Mouse (Mus musculus) liver (tissue): ENCODE measurements around the gene Riok2.
A peak's percentile ranks its signal among the peaks of the same experiment; 100 is the strongest.
"Not testable (repeated sequence)": the region's sequence is repeated elsewhere in the genome, so short reads cannot be mapped to it uniquely, and the experiment has no call there.

ENCODE experiments used
- DNase-seq: peaks from one replicate; pipeline ENCODE4 v3.0.0-alpha.2; 2020; ENCODE audit warnings: mixed read lengths

Riok2 gene

DNA sequence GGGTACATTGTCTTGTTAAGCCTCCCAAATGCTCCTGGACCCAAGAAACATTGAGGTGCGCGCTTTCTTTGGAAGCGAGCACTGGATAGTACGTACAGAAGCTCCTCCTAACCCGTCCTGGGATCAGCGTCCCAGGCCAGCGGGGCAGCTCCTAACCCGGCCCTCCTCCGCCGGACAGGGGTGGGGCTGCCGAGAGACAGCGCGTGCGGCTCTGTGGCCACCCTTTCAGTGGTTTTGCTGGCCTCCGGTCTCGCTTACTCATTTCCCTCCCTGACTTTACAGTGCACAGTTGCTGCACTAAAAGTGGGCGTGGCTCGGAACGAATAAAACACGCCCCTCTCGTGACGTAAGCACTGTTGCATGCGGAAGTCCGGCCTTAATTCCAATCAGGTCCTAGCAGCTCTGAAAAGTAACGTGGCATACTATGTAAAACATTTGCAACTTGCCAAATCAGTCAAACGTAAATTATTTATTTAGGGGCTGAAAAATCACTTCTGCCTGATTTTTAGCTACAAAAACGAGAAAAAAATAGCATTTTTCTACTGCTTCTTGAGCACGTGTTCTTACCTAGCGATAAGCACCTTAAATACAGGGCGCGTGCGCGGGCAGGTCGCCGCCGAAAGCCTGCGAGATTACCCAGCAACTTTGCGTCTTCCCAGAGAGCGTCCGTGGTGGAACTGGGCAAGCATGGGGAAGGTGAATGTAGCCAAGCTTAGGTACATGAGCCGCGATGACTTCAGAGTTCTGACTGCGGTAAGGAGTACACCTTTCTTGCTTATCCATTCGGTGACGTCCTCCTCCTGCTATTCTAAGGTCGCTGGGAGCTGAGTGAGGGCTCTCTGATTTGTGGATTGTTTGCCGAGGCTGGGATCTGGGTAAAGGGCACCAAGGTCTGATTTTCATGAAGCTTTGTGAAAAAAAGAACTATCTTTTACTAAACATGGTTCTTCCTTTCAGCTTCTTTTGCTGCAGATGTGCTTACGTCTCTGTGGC, at the start of gene Riok2:
TSS of gene Riok2 (plus strand) at position 392 of the 993 bp plus-strand sequence.
- DNase-seq, result peak; percentile 95

DNA sequence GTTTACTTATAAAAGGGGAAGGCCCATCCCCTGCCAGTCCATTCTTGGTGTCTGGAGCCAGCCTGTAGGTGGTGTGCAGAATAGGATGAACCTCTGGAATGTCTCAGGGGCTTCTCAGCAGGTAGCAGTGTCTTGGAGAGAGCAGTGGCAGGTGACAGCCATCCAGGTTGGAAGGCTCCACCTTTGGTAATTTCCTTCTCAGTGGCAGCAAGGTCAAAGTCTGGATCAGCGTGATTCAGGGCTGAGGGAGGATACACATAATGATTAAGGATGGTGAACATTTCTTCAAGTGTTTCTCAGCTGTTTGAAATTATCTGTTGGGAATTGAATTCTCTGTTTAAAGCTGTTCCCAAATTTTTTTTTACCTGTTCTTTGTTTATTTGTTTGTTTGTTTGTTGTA, 48.1 kb upstream of the Riok2 start:
- DNase-seq, result not testable (repeated sequence)

DNA sequence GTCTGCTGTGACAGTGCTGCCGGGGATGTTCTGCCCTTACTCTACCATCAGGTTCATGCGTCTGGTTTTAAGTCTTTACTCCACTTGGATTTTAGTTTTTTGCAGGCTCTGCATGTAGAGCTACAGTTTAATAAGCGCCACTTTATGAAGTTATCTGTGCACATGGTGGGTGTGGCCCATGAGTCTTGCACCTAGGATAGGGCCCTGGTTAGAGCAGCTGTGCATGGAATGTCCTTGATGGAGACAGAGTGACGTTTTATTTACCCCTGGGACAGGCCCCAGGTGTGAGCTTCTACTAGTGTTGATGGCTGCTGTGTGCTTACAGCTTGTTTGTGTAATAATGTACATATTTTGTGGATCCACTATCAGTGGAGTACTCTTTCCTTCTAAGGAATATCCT, 47.5 kb upstream of the Riok2 start:
- DNase-seq, result no peak

DNA sequence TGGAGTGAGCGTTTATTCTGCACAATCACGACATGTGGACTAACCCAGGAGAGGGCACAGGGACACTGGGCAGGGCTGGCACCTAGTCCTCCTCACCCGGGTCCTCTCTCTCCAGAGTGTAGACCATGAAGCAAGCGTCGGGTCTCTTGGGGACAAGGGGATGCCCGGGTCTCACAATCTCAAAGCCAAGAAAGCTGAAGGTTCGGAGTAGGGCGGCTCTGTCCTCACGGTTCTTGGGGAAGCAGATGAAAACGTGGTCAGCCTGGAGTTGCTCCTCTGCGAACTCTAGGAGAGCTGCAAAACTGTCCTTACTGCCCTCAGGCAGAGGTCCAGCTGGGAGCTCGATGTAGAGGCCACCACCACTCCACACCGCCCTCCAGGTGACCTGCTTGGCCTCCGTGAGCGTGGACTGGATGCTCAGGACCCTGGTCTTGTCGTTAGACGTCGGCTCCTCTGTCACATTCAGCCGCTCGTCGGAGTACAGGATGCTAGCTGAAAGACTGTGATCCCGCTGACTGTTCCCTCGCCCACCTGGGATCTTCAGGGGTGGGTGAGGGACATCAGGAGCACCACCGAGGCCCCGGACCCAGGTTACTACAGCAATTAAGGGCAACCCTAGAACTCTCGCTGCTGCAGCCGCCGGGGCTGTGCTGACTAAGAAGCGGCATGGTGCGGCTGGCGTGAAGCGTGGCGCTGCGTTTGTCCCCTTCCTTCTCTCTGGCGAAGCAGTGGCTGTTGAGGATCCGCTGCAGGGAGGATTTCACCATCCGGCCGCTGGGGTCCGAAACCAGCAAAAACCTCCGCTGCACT, 28.5 kb upstream of the Riok2 start:
- DNase-seq, result not testable (repeated sequence)

DNA sequence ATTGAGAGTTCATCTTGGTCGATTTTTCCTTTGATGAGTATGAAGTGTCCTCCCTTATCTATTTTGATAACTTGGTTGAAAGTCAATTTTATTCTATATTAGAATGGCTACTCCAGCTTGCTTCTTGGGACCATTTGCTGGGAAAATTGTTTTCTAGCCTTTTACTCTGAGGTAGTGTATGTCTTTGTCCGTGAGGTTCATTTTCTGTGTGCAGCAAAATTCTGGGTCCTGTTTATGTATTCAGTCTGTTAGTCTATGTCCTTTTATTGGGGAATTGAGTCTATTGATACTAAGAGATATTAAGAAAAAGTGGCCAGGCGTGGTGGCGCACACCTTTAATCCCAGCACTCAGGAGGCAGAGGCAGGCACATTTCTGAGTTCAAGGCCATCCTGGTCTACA, 27.8 kb upstream of the Riok2 start:
- DNase-seq, result not testable (repeated sequence)

DNA sequence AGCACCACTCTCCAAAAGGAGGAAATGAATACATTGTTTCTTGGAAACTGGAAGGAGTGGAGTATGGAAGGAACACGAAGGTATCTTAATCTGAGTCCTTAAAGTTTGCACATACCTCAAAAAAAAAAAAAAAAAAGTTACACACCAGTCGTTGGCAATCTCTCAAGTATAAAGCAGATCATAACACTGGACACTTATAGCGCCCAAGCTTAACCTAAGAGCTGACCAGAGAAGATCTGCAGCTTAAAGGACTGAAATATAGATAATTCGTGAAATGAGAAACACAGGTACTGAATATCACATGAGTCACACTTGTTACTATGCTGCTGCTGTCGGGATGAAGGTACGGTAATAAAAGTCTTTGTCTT, 575 bp upstream of the Riok2 start:
- DNase-seq, result no peak

DNA sequence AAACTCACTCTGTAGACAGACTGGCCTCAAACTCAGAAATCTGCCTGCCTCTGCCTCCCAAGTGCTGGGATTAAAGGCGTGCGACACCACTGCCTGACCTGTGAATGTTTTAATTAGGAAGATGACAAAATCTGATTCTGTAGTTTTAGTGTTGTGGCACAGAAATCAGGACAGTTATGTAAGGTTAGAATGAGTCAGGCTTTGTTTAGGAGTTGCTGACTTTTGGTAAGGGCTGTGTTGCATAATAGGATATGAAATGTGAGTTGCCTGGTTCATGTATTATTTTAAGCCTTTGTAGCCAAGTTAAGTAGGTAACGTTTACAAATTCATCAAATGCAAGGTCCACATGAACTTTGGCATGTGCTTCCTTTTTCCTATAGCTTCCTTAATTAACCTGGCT, 1.5 kb downstream of the Riok2 start:
- no peak for DNase-seq

DNA sequence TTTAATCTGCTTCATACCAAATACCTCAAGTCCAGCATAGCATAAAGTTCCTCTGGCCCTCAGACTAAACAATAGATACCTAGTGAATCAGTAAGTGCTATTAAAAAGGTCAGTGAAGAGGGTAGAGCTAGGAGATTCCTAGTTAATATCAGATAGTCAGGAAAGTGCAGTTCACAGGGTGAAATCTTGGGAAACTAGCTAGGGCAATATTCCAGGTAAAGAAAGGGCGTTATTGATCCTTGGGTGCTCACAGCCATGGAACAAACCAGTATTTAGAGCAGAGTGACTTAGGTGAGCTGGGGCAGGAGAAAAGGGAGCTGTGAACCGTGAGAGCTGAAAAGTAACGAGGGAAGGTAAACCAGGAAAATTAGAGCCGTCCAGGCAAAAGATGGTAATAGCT, 9.6 kb downstream of the Riok2 start:
- DNase-seq, result no peak

DNA sequence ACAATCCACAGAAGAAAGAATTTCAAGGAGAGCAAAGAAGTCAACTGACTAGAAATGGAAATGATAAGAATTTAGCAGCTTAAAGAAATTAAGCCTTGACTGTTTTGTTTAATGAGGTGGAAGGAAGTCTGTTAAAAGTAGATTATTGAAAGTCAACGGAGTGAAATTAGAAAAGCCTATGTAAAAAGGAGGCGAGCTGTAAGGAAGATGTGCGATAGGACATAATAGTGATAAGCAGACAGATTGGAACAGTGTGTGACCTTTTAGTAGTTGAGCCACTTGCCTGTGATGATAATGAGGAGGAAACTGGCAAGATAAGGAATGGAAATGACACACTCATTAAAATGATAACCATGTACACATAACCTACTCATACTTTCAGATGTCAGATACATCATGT, 10.4 kb downstream of the Riok2 start:
- DNase-seq, result no peak

DNA sequence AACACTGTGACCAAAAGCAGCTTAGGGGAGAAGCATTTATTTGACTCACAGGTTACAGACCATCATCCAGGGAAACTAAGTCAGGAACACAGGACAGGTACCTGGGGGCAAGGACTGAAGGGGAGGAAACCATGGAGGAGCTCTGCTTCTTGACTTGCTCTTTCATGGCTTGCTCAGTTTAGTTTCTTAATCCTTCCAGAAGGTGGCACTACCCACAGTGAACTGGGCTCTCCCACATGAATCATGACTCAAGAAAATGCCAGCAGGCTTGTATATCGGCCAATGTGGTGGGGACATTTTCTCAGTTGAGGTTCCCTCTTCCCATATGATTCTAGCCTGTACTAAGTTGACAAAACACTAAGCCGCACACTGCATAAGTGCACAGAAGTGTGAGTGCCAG, 12.0 kb downstream of the Riok2 start:
- DNase-seq, result no peak

DNA sequence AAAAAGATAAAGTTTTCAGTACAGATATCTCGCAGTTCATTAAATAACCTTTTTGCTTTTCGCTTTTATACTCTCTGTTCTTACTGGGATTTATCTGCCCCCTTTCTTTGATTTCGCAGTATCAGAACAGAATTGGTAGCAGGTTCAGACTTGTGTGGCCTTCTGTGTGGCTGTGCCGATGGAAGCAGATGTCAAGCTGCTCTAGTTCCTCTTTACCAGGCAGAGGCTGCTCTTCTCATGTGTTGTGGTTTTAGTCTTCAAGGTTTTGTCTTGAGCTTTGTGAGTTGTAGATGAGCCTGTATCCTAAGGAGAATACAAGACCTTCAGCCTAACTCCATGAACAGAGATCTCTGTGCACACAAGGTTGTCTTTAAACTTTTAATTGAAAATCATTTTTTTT, 17.7 kb downstream of the Riok2 start:
- no peak for DNase-seq

DNA sequence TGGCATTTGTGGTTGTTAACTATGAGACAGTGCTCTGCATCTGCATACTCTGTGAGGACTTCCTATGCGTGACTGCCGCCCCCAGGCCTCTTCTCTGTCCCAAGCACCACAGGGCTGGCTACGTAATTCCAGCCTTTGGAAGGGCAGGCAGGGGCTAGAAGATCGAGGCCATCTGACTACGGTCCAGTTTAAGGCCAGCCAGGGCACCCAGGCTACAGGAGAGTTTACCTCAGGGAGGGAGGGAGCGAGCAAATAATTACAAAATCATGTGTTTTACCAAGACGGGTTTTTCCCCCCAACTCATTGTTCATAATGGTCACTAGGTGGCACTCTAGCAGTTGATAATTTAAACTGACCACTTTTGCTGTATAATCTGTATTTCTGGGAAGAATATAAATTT, 18.8 kb downstream of the Riok2 start:
- no peak for DNase-seq

DNA sequence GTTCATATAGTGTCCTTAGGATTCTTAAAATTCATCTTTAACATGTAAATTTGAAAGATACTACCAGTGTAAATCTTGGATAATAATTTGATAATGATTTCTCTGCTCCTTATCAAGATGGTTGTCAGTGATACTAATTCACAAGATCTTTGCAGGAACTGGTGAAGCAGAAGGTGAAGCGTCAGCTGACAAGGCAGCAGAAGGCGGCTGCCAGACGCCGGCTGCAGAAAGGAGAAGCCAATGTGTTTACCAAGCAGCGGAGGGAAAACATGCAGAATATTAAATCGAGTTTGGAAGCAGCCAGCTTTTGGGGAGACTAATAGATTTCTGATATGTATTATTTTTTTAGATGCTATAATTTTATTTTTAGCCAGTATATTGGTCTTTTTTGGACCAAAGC, 19.2 kb downstream of the Riok2 start:
- DNase-seq, result no peak

DNA sequence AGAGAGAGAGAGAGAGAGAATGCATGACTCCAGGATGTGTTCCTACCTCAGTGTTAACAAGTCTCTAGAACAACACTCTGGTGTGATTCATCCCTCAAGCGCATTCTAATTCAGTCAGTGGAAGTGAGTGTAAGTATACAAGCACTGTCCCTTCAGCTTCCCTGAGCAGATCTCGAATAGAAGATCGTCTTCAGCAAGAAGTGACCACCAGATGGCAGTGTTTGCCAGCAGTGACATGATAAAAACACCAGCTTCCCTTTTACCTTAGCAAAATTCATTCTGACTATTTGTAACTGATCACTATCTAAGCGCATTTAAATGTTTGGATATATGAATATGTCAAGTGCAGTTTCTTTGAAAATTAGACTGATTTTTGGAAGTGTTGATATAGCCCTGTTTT, 20.2 kb downstream of the Riok2 start:
- DNase-seq, result peak; percentile 69

DNA sequence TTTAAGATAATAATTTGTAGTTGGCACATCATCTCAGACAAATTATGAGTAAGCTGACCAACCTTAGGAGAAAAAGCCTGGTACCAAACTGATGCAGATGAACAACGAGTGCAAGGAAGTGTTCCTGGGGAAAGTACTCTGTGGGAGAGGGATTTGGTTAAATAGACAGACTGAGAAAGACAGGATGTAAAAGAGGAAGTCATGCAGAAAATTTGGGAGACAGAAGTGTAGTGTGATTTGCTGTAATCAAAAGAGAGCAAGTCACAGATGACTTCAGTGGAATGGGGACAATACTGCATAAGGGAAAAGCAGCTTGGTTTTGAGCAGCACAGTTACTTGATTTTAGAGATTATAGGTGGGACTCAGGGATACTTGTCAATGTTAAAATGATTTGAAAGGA, 22.8 kb downstream of the Riok2 start:
- DNase-seq, result no peak

DNA sequence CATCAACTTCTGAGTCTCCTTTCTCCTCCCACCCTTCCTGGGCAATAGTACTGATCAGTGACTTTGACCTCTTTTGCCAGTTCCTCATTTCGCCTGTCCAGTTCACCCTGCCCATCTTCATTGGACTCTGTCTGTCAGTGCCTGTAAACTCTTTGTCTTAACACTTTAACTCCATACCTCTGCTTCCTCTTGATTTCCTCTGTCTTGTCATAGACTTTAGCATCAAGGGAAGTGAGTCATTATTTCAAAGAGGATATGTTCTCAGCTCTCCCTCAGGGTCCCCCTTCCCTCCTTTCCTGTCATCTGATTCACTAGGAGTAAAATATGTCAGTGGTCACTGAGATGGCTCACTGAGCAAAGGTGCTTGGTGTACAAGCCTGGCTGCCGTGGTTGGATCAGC, 24.6 kb downstream of the Riok2 start:
- no peak for DNase-seq

DNA sequence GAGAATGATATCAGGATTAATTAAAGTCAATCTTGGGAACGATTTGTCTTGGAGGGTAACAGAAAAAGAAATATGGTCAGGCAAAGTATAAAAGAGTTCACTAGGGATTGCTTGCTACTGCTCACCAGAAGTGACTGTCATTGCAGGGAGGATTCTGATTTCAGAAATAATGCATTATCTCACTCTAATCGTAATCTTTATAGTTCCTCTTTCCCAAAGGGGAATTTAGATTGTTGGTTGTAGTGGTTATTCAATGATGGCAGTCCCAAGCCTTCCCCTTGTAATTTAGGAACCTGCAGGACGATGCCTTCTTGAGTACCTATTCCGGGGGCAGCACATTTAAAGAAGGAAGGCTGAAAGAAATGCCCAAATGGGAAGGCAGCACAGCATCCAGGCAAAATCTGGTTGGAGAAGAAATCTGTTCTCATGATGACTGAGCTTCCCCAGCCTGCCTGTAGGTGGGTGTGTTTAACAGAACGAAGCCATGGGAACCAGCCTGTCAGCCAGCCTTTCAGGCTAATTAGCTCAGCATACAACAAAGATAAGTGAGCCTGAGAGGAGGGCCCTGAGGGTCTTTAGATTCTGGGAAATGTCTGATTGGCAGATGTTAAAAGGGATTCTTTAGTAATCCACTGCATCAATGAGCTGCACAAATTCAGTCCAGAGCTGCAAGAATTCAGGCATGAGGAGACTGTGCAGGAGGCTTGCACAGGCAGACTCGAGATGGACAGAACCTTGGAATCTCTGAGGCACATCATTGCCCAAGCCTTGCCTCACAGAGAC, 28.3 kb downstream of the Riok2 start, which contains the start of gene Lix1:
TSS of gene Lix1 (plus strand) at position 451 of the 783 bp plus-strand sequence.
- peak; percentile 22 for DNase-seq

DNA sequence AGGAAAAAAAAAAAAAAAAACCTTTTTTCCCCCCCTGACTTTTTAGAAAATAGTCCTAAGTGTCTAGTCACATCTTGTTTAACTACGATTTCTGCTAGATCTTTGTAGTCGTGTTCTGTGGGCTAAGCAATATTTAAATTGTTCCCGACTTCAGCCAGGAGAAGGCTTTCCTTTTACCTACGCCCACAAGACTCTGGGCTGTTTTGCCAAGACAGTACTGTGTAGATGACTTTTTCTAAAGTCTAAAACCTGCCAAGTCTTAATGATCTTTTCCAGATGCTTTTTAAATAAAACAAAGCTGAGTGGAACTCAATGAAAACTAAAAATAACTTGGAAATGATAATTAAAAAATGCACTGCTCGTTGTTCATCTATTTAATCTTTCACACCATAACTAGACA, 28.9 kb downstream of the Riok2 start:
- no peak for DNase-seq

DNA sequence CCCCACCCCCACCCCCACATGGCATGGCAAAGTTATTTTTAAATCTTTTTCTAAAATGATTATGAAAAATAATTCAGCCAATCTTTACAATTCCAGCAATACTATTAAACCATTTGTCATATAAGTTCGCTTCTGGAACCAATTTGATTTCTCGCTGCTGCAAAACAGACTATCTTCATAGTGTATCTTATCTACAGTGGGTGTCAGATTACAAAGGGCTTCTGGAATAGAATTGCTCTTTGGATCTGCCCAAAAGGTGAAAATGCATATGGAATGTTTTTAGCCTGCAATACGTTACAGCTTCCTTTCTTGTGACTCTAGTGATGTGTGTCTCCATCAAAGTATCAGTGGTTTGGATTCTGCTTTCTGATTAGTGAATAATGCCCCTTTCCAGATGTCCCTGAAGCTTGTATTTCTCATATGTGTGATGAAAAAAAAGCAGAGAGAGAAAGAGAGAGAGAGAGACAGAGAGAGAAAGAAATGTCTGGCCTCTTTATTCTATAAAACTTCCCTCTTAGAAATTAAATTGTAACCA, 29.5 kb downstream of the Riok2 start:
- no peak for DNase-seq

DNA sequence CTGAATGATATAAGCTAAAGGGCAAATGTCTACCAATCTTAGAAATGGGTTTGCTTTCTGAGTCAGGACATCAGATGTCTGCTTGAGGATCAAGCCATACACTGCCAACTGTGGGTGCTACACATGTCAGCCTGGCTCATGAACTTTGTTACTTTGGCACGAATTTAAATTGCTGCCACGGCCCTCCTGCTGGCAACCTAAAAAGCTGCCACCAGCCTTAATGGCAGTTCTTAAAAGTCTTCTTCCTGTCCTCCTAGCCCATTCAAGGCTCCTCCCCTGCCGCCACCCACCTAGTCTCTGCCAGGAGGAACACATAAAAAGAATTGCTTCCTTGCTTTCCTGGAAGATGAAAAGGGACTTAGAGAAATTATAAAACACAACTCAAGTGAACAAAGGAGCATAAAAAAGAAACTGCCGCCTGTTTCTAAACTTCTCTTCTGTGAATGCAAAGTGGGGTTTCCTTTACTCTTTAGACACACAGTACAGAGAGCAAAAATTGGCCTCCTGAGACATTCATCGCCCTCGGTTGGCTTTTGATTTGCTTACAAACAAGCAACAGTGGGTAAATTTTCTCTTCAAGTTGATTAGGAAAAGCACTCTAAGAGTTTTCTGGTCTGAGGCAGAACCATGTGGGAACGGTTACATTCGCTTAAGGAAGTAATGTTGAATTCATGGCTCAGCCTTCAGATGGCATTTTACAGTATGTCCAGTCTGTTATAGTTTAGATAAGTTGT, 30.9 kb downstream of the Riok2 start:
- no peak for DNase-seq

DNA sequence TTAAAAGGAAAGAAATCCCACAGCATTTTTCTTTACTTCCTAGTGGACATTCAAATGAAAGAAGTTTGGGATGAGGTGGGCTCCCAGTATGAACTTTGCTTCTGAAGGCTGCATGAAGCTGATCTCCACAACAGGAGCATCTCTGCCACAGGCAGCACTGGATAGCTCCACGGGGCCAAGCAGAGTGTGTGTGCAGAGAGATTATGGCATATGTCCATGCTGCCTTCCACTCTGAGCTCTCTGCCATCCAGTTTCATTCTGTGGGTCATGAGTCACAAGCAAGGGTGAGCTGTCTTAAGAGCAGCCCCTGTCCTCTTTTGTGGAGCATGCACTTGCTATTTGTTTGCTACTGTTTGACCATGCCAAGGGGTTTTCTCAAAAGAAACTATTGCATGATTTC, 31.5 kb downstream of the Riok2 start:
- DNase-seq, result no peak

DNA sequence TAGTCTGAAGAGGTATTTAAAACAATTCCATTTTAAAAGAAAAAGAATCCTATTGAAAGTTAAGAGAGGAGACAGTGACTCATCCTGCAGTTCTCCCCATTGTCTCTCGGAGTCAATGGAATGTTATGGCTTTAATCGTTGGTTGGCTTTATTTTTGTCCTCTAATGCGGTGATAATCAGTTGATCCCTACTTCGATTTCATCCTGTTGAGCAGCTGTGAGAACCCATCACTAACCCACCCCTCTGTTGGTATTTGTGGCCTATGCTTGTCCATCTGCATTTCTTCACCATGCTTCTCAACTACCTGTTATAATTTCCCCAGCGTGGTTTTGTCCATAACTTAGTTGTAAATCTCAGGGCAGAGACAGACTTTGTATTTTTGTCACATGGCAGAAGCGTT, 34.0 kb downstream of the Riok2 start:
- DNase-seq, result no peak
